Mouse (Mus musculus) frontal cortex, postnatal 36 days (tissue): ENCODE data around the gene Itsn2.
A peak's percentile ranks its signal among the peaks of the same experiment; 100 is the strongest.
"Not testable (repeated sequence)": the region's sequence is repeated elsewhere in the genome, so short reads cannot be mapped to it uniquely, and the experiment has no call there.

Experiments
- DNase-seq, 2 experiments: peaks; one replicate each; pipeline ENCODE4 v3.0.0; 2022; ENCODE audit warnings: low spot score in 2 of 2

Itsn2 gene

DNA sequence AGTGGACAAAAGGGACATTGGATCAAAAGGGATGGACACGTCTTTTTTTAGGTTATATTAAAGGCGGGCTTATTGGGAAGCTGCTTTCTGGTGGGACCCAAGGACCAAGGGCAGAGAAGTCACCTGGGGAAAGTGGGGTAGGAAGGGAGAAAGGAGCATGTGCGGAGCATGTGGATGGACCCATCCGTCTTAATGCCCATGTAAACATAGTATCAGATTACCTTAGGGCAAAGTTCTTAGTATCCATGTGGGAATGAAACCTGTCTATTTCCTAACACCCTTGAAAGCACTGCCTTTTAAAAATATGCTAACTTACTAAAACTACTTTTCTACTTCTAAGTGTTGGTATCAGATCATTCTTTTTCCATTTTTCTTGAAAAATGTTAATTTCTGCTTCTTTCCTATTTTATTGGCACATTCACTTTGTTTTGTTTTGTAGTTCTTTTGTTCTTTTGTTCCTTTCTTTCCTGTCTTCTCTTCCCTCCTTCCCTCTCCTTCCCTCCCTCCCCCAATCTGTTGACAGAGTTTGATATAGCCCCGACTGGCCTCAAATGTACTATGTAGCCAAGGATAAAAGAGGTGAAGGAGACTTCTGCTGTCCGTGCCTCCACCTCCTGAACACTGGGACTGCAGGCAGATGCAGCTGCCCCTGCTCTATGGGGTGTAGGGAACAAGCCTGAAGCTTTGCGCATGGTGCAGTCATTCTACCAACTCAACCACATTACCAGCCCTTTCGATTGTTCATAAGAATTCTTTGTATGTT lies 6.4 kb downstream of the Itsn2 start:
- DNase-seq = no peak

DNA sequence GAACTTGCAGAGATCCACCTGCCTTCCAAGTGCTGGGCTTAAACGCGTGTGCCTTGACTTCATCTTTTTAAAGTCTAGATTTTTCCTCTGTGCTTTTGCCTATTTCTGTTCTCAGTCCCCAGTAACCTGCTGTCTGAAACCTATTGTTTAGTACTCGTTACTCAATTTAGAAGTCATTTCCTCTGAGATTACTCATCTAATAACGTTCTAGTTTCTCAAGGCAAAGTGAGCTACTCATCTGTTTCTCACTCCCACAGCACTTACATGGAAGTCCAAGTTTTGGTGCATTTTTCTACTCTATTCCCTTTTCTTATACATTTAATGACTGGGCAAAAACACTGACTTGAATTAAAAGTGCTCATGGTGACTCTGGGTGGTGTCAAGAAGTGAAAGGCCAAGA lies 7.3 kb downstream of the Itsn2 start:
- no peak for DNase-seq

DNA sequence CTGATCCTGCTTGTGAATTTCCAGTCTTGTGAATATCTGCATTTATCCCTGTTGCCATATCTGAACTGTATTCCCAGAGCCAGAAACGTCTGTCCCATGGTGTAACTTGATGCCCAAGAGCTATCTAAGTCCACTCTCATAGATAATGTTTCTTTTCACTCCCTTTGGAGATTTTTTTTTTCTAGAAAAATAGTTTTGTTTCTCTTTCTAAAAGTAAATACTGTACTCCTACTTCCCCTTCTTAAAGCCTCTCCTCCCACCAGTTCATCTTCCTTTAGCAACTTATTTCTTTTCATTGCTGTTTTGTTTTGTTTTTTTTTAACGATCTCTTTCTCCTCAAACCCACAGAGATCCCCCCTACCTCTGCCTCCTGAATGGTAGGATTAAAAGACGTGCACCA lies 14.2 kb downstream of the Itsn2 start:
- no peak for DNase-seq

DNA sequence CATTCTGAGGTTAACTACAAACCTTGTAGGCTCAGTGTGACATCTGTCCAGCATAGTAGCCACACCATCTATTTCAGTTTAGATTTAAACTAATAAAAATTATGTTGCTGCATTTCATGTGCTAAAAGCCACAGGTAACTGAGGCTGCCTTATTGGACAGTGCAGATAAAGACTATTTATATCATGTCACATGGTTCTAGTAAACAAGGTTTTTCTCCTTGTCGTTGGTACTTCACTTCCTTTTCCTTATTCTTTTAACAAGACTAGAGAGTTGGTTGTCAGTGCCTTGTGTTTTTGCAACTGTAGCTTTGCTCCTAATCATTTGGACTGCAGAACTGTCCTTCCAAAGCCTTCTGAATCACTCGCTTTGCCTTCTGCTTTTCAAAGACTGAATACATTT lies 22.3 kb downstream of the Itsn2 start:
- no peak for DNase-seq

DNA sequence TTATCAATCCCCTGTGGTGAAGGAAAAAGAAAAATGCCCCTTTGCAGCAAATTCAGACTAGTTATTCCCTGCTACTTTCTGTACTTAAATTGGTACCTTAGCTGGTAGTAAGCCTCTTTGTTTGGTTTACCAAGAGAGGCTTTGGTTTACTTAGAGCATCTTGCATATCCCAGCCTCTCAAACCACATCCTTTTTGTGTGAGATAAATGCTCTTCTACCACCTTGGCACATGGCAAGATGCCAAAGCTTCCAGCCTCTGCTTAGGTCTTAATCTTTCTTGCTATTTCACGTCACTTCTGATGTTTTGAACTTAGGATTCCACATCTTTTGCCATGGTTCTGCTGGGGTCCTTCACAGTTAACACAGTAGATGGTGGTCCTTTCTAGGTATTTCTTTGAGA lies 31.8 kb downstream of the Itsn2 start:
- no peak for DNase-seq

DNA sequence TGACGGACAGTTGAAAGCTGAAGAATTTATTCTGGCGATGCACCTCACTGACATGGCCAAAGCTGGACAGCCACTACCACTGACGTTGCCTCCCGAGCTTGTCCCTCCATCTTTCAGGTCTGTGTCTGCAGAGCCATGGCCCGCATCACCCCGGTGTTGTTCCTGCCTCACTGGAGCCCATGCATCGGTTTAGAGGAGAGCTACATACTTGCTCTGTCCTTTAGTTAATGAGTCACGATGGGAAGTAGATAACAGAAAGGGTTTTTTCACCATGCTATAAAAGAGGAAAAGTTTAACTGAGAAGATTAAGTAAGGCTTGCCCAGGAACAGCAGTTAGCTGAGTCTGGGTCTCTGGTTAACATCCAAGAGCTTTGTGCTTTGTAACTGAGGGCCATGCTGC lies 40.5 kb downstream of the Itsn2 start:
- no peak for DNase-seq

DNA sequence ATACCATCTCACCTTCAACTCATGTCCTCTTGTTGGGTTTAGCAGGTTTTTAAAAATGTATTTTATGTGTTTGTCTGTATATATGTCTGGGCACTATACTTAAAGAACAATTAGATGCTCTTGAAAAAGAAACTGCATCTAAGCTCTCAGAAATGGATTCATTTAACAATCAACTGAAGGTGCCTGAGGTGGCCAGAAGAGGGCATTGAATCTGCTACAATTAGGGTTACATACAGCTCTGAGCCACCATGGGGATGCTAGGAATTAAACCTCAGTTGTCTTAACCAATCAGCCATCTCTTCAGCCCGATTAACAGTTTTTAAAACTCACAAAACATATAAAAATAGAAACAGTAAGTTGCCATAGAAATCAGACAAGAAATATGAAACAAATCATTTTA lies 46.0 kb downstream of the Itsn2 start:
- DNase-seq = no peak

DNA sequence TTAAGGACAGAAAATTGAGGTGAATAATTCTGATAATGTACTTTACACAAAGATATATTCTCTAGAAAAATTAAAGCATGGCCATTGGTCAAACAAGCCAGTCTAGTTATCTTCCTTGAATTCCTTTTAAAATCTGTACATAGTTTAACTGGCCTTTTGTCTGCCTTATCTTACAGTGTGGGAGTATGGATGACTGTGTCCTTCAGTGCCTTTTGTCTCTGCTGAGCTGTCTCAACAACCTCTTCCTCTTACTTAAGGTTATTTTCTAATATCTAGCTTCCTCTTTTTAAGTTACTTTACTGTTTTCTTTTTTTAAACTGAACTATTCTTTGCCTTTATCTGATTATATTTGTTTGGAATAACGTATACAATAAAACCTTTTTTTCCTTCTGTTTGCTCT lies 48.3 kb downstream of the Itsn2 start:
- DNase-seq = no peak

DNA sequence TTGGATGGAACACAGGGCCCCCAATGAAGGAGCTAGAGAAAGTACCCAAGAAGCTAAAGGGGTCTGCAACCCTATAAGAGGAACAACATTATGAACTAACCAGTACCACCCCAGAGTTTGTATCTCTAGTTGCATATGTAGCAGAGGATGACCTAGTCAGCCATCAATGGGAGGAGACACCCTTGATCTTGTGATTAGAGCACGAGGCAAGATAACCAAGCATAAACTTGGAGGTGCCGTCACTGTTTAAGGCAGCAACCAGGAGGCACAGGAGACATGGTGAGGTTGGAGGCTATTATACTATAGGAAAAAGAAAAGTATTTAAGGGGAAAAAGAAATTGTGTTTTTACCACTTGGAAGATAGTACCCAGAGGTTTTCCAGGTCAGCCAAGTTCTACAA lies 64.4 kb downstream of the Itsn2 start:
- no peak for DNase-seq

DNA sequence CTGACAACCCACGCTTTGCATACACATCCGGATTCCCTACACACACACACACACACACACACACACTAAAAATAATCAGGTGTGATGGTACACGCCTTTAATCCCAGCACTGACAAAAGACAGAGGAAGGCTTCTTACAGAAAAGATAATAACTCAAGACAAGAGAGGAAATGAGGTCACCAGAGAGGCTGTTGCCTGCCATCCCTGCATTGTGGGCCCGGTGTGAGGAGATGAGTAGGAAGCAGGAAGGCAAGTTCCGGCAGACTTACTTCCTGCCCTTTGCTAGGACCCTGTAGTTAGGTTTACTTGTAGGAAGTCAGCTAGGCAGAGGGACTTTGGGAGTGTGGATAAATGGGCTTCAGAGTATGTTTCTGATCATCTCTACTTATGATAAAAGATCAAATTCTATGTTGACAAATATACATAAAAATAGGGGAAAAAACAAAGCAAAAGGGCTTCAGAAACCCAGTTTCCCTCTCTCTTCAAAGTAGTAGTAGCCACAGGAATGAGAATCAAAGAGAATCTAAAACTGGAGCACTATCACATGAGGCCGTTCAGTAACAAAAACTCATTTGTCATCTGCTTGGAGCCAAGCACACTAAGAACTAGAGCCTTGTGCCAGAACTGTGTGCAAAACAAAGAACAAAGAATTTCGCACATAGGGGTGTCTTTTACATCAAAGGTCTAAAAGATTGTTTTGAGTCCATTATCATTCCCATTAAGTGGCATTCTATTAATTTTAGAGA lies 72.7 kb downstream of the Itsn2 start:
- DNase-seq = no peak

DNA sequence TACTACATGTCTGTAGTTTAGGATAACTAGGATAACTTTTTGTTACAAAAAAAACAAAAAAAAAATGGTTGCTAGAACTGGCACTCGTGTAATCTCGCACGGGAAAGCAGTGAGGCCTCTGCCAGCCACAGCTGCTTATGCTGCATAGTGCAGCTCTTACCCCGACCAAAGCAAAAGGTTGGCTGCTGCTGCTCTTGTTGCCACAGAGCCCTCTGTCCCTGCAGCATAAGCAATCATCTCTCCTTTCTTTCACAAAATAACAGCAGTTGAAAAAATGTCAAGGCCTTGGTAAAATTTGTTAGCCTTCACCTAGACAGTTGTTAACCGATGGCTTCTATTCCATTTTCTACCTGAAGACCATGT lies 73.2 kb downstream of the Itsn2 start:
- DNase-seq = no peak

DNA sequence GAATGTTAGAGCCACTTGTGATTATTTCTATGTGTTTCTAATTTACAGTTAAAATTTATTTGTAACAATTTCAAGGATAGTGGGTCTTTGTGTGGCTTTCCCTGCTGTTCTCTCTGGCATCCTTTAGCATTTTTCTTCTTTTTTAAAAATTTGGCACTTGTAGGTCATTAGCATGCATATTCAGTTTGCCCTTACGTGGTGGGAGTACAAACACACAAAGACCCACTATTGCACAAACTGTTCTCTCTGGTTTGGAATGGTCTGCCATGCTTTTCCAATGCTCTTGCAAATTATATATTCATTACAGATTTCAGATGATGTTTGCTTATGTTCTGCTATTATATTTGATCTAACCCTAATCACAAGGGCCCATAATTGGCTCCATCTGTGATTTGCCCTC lies 83.9 kb downstream of the Itsn2 start:
- DNase-seq = no peak

DNA sequence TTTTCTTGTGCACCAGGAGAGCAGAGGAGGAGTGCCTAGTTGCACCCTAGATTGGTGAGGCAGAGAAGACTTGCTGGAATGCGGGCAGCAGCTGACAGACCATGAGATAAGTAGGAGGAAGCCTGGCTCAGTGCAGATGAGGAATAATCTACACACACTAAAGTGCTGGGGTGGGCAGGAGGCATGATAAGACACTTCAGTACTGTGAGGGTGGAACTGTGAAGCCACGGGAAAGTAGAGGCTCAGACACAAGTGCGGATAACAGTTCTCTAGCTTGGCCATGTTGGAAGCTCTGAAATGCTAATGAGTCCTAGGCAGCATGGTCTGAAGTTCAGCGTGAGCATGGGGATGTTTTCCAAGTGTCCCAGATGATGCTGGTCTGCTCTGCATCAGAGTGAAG lies 87.5 kb downstream of the Itsn2 start:
- peak; percentile 76 to 88 for DNase-seq

DNA sequence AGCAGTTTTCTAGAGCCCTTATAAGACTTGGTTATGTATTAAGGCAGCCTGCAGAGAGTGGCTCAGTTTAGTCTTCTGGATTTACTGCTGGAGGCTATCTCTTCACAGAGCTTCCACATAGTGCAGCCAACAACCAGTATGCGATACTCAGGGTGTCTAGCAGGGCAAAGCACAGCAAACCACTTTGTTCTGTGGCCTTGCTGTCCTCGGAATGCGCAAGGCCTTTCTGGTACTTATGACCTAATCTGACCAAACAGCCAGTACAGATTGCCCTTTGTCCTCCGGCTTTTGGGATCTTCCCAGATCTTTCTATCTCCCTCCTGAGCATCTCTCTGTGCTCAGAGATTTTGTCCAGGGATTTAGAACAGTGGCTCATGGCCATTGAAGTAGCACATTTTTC lies 93.0 kb downstream of the Itsn2 start:
- no peak for DNase-seq

DNA sequence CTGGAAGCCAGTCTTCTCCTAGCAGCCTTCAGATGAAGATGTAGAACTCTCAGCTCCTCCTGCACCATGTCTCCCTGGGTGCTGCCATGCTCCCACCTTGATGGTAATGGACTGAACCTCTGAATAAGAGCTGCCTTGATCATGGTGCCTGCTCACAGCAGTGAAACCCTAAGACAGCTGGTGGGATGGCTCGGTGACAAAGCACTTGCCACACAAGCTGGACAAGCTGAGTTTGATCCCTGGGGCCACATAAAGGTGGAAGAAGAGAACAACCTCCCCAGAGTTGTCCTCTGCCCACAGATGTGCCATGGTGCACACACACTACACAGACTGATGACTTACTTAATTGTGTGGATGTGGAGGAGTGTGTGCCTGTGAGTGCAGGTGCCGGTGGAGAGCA lies 95.9 kb downstream of the Itsn2 start:
- no peak for DNase-seq

DNA sequence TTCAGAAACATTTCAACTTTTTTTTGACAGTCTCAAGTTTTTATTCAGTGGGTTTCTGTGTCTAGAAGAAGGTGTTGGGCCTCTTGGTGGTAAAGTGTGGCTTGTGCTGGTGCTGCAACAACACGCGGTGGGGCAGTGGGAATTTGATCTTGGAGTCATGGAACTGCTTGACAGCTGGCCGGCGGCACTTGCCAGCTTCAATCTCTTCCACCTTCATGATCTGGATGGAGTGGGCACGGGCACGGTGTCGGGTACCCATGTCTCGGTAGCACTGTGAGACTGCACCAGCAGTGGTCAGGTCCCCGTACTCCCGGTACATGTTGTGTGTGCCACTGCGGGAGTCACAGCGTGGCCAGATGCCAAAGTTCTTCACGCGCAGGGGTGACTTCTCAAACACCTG lies 96.9 kb downstream of the Itsn2 start:
- no peak for DNase-seq

DNA sequence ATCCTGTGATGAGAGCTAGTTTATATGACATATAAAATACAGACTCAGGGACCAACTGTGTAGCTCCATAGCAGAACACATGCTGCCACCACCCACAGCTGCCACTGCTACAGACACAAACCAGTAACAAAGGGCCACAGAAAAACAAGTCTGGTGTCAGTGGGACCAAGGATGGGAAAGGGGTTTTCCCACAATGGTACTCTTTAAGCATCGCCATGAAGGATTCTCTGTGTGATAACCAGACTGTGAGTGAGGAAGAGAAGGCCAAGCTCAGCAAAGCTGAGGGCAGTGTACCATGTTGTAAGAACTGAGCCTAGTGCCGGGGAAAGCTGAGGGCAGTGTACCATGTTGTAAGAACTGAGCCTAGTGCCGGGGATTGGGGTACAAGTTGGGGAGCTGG lies 98.8 kb downstream of the Itsn2 start:
- DNase-seq = peak in 1 of 2 experiments; percentile 7

DNA sequence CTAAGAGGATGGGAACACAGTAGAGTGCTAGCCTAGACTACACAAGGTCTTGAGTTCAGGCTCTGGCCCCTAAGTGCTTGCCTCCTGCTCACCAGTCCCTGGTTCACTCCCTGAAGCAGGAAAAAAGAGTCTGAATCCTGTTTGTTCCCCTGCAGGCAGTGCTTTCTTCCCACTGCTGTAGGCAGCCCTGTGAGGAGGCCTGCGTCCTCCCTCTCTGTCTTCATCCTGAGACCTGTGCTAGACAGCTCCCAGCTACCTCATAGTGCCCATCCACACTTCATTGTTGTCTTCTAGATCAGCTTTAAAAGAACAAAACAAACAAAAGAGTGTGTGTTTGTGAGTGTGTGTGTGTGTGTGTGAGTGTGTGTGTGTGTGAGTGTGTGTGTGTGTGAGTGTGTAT lies 102.1 kb downstream of the Itsn2 start:
- DNase-seq = no peak

DNA sequence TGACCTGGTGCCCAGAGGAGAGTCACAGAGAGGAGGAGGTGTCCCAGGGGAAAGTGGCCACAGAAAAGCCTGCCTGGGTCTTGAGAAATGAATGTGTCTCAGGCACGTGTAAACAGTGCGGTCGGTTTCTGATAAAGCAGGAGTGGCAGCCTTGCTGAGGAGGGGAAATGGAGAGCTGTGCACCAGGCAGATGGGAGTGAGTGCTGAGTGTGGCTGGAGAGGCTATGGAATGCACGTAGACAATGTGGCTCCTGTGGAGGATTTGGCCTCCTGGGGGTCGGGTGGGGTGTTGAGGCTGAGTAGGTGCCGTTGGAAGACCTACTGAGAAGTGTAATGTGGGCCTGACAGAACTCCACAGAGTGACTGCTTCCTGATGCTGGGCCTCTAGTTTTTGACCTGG lies 113.2 kb downstream of the Itsn2 start:
- not testable (repeated sequence) for DNase-seq

DNA sequence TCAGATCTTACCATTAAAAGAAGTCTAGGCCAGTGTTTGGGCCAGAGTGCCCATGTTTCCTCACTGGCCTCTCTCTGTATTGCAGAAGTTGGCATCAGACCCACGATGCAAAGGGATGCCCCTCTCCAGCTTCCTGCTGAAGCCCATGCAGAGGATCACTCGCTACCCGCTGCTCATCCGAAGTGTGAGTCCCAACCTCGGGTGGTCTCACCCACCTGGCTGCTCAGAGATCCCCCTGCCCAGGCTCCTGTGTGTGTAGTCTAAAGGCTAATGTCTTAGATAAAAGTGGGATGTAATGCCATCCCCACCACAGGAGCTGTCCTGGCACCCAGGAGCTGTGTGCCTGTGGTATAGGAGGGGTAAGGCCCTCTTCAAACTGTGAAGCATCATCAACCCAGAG lies 113.7 kb downstream of the Itsn2 start:
- no peak for DNase-seq

DNA sequence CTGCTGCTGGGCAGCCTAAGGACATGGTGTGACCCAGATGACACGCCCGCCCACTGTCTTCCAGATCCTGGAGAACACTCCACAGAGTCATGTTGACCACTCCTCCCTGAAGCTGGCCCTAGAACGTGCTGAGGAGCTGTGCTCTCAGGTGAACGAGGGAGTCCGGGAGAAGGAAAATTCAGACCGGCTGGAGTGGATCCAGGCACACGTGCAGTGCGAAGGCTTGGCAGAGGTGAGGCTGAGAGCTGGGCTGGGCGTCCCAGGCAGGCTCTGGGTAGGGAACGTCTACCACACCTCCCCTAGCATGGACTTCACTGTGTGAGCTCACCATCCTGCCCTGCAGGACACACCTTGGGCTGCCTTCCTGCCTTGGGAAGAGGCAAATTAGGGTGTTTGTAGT lies 114.5 kb downstream of the Itsn2 start:
- DNase-seq = no peak

DNA sequence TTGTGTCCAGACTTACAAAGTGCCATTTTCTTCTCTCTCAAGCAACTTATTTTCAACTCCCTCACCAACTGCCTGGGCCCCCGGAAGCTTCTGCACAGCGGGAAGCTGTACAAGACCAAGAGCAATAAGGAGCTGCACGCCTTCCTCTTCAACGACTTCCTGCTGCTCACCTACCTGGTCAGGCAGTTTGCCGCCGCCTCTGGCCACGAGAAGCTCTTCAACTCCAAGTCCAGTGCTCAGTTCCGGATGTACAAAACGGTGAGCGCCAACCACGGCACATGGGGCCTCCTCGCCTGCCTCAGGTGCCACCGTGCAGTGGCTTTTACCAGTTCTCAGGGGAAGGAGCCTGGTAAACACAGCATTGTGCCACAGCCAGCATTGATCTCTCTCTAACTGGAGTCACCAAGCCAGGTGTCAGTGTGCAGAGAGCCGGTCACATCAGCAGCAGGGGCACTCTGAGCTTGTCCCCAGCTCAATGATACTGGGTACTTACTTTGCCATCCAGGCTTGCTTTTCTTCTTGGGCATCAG lies 115.1 kb downstream of the Itsn2 start:
- no peak for DNase-seq

DNA sequence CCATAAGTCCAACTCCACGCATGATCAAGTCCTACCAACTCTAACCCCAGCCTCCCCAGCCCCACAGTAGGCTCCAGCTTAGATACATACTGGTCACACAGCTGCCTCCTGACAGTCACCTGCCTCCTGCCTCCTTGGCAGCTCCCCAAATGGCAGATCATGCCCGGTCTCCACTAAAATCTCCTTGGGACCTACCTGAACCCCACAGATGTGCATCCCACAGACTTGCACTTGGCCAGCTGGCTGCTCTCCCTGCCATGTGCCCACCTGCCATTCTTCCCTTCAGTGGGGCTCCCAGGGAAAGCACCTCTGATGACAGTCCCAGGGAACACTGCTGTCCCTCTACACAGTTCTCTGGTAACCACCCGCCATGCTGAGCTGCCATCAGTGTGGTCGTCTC lies 115.9 kb downstream of the Itsn2 start:
- DNase-seq = no peak
